Mouse (Mus musculus): ENCODE results near the gene Tmem234. TPM values are rescaled to one million over a fixed set of nuclear protein-coding genes. Genes with fewer than 3 reads are reported as not detected.
"Not testable (repeated sequence)": the region's sequence is repeated elsewhere in the genome, so short reads cannot be mapped to it uniquely, and the experiment has no call there.

The Tmem234 gene
- 96.3 and 111 TPM in 2 replicates for total RNA-seq (2021)
- long read RNA-seq, transcript Tmem234-220 (4 exons, 652 nt): minor isoform, 14 of 116 reads
- long read RNA-seq, transcript Tmem234-210 (5 exons, 1,519 nt): minor isoform, 16 of 116 reads
- long read RNA-seq, transcript Tmem234-212 (6 exons, 680 nt): minor isoform, 5 of 116 reads
- long read RNA-seq, transcript Tmem234-201 (5 exons, 1,437 nt): major isoform, 29 of 116 reads
- long read RNA-seq, partial matches to known transcripts: 15 of 116 reads
- long read RNA-seq, other reads (novel, unspliced or antisense): 27 of 116 reads

- peak; percentile 82 for DNase-seq
Observed at GRCm38 (mm10) chr4:129600233-129601158, at the start of gene Tmem234, which contains the start of gene Eif3i. TSS of gene Tmem234 (plus strand) at chr4:129600668. TSS of gene Eif3i (minus strand) at chr4:129600648.

DNA sequence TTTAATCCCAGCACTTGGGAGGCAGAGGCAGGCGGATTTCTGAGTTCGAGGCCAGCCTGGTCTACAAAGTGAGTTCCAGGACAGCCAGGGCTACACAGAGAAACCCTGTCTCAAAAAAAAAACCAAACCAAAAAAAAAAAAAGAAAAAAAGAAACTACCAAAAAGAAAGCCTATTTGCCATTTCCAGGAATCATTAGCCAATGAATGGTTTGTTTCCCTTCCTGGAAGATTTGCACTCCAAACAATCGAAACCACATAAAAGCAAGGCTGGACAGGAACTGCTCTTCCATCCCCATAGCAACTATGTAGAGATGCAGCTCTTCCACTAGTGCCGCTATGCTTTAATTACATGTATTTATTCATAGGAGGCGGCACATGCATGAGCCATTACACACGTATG lies 46.0 kb upstream of the Tmem234 start:
- DNase-seq: not testable (repeated sequence)

DNA sequence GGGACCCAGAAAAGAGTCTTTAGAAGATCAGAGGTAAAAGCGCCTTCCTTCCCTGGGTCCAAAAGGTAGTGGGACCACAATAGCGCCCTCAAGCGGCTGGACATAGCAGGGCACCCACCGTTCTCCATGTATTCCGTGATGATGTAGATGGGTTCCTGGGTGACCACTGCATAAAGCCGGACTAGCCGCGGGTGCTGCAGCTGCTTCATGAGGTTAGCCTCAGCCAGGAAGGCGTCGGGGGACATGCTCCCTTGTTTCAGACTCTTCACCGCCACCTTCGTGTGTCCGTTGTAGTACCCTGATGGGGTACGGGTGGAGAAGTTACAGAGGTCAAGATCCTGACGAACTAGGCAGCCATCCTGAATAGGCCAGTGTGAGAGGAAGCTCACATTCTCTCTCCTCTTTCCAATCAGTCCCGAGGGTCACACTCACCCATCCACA lies 45.0 kb upstream of the Tmem234 start:
- DNase-seq: peak; percentile 75

DNA sequence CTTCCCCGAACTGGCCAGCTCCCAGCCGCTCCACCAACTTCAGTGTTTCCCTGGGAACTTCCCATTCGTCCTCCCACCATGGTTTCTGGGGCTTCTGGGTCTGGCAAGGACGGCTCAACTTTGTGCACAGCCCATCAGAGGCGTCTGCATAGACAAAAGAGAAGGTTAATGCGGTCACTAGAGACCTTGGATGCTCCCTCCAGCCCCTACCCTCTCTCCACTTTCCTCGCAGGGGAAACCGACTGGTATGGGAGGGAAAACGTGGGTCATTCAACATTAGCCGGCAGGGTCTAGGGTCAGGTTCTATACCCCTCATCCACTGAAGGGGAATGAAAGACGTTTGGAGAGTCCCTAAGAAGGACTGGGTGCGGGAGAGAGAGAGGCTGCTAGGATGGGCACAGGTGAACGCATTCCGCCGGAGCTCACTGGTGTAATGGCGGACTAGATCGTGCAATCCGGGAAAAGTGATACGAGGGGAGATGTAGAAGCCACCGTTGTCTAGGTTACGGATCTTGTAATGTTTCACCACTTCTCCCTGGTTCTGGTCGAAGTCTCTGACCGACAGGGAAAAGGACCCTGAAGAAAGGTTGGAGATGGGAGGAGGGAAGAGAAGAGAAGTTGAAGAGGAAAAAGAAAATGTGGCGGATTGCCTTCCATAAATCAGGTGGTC lies 44.5 kb upstream of the Tmem234 start:
- peak; percentile 11 for DNase-seq

- DNase-seq: peak; percentile 96
Observed at GRCm38 (mm10) chr4:129556532-129557223, 43.8 kb upstream of the Tmem234 start.

- no peak for DNase-seq
Observed at GRCm38 (mm10) chr4:129557256-129557808, 43.1 kb upstream of the Tmem234 start.

GRCm38 (mm10) chr4:129558321-129558955 lies 42.0 kb upstream of the Tmem234 start:
- no peak for DNase-seq

DNA sequence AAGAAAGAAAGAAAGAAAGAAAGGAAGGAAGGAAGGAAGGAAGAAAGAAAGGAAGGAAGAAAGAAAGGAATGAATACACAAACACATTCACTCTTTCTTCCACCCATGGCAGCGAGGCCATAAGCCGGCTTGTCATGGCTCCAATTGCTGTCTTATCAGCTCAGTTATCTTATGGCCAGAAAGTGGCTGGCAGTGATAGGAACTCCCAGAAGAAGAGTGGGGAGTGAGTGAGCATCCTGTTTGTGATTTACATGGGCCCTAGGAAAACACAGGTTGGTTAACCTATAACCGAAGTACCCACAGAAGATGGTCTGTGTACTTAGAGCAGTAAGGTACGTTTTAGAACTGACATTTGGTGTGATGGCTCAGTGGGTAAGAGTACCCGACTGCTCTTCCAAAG lies 39.3 kb upstream of the Tmem234 start:
- no peak for DNase-seq

GRCm38 (mm10) chr4:129563718-129564117 lies 36.8 kb upstream of the Tmem234 start:
- no peak for DNase-seq

DNA sequence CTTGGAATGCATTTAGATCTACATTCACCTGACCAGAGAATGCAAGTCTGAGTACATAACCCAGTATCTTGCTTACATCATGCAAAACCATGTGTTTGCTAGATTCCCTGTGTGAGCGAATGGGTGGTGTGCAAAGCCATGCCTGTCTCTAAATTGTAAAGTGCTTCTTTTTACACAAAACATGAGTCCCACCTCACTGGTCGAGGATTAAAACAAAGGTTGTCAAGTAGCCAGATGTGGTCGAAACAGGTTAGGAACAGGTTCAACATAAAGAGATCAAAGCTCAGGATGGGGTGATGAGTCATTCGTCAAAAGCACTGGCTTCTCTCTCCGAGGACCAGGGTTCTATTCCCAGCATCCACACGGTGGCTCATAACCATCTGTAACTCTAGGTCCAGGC lies 35.3 kb upstream of the Tmem234 start:
- DNase-seq: no peak

DNA sequence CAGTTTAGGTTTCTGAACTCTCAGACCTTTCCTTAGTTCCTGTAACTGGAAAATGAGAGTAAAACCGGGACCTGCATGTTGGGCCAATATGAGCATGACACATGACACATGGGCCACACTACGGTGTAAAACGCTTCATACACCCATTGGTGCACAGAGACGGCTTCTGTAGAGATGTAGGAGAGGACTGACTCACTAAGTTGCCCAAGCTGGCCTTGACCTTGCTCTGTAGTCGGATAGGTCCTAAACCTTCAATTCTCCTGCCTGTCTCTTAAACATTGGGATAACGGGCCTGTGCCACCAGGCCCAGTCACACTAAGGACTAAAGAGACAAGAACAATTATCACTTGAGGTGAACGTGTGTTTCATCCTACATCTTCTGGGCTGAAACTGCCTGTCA lies 32.1 kb upstream of the Tmem234 start:
- DNase-seq: no peak

GRCm38 (mm10) chr4:129570028-129570427 lies 30.4 kb upstream of the Tmem234 start:
- no peak for DNase-seq

DNA sequence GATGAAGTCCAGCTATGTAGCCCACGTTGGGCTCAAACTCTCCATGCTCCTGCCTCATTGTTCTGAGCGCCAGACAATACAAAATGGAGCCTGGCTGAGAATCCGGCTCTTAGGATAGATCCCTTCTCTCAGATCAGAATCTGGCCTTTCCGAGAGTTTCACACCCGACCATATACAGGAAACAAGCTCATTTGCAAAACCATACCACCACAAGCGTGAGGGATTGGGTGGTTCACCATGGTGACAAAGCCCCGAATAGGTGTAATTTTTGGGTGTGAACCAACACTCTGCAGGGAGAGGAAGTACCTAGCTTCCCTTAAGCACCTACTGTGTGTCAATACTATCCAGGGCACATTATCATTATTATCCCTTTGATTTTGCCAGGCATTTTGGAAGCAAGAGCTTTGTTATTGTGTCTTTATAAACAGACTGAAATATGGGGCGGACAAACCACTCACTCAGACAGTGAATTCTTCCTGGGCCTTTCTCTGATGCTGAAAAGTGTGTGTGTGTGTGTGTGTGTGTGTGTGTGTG lies 28.9 kb upstream of the Tmem234 start:
- no peak for DNase-seq

GRCm38 (mm10) chr4:129572236-129573092 lies 28.0 kb upstream of the Tmem234 start:
- no peak for DNase-seq

GRCm38 (mm10) chr4:129573093-129573370 lies 27.4 kb upstream of the Tmem234 start:
- no peak for DNase-seq

- DNase-seq: no peak
Observed at GRCm38 (mm10) chr4:129573430-129573829, 27.0 kb upstream of the Tmem234 start, which contains the start of gene Lck. TSS of gene Lck (minus strand) at chr4:129573641.

GRCm38 (mm10) chr4:129575171-129575844 lies 25.2 kb upstream of the Tmem234 start:
- no peak for DNase-seq

DNA sequence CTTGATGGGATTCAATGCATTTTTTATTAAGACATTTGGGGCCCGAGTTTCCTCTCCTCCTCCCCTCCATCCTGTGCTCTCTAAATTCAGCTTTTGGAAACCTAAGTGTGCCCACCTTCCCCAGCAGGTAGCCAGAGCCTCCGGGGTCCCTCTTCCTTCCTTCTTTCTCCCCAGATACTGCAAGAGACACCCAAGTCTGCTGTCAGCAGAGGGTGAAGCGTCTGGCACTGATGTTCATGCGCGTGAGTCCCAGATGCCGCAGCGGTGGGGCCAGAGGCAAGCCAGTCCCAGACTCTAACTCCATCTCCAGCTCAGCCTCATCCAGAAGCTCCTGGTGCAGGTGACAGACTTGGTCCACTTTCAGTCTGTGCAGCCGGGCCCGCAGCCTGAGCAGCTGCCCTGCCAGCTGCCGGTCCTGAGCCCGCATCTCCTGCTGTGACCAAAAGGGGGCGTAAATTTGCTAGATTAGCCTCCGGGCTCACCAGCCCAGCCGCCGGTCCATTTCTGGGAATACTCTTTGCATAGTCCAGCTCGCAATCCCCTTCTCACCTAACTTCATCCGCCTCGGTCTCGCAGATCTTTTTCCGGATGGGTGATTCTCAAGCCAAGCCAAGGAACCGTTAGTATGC lies 23.5 kb upstream of the Tmem234 start:
- DNase-seq: peak; percentile 79

DNA sequence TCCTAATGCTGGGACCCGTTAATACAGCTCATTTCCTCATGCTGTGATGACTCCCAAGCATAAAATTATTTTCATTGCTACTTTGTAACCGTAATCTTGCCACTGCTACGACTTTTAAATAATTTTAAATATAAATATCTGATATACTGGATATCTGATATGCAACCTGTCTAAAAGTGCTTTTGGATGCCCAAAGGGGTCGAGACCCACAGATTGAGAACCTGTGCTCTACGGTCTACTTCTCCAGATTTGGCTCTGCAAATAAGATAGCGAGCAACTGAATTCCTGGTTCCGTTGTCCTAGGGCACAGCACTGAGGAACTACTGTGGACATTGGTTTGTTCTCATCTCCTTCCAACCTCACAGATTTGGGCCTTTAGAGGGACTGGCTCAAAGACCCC lies 22.8 kb upstream of the Tmem234 start:
- no peak for DNase-seq
